Mouse (Mus musculus) hindbrain, embryonic 15.5 days (tissue): ENCODE measurements at regions not wholly inside any gene's neighbourhood (a gene's known extent, or its start where the extent isn't known, plus 50 kb on each side); places are given as distances from the start of the nearest gene placed in this dataset.

Experiments used
- ATAC-seq: fragments of 200-750 bp; cut with Nextera tagmentation; 2 replicates; pipeline ENCODE4 v1.8.0; 2017; ENCODE audit warnings: low read depth, moderate number of reproducible peaks, moderate TSS enrichment; ENCODE audit not compliant: low FRiP score
- H3K27ac ChIP-seq: fragments of 300-500 bp; sonication (generic); replicated peaks from 2 replicates; pipeline ENCODE4 v1.5.1; 2015; ENCODE audit warnings: mild to moderate bottlenecking, inconsistent platforms
- H3K27me3 ChIP-seq: fragments of 300-500 bp; sonication (generic); 2 replicates; pipeline ENCODE4 v1.6.1; 2015; ENCODE audit warnings: control low read depth, inconsistent platforms
- H3K36me3 ChIP-seq: fragments of 300-500 bp; sonication (generic); 2 replicates; pipeline ENCODE4 v1.6.1; 2015; ENCODE audit warnings: control low read depth, inconsistent platforms
- H3K4me1 ChIP-seq: fragments of 300-500 bp; sonication (generic); replicated peaks from 2 replicates; pipeline ENCODE4 v1.6.1; 2015; ENCODE audit warnings: control low read depth, inconsistent platforms
- H3K4me2 ChIP-seq: fragments of 300-500 bp; sonication (generic); 2 replicates; pipeline ENCODE4 v1.6.1; 2015; ENCODE audit warnings: moderate library complexity, mild to moderate bottlenecking, inconsistent platforms
- H3K4me3 ChIP-seq: fragments of 300-500 bp; sonication (generic); 2 replicates; pipeline ENCODE4 v1.5.1; 2015; ENCODE audit warnings: mild to moderate bottlenecking, inconsistent platforms
- H3K9ac ChIP-seq: fragments of 300-500 bp; sonication (generic); 2 replicates; pipeline ENCODE4 v1.6.1; 2015; ENCODE audit warnings: inconsistent platforms
- H3K9me3 ChIP-seq: fragments of 300-500 bp; sonication (generic); 2 replicates; pipeline ENCODE4 v1.6.1; 2016; ENCODE audit warnings: control low read depth, inconsistent platforms
- WGBS: fragments of 180-500 bp; shearing (Covaris S2); methylation state at CpG from one replicate; pipeline ENCODE4 v1.1.7; 2015; 5-methylcytosine and 5-hydroxymethylcytosine counted together

GRCm38 (mm10) chr17:14570266-14570775, 123.7 kb downstream of the Thbs2 start:
- H3K4me1 ChIP-seq, result no peaks in the 10 kb centered on the region
- no peak for ATAC-seq
- H3K27me3 ChIP-seq, result no peaks in the 10 kb centered on the region
- H3K4me3 ChIP-seq, result no peak overlapping the region
- 81% methylated on average over 6 of the region's 6 CpGs for WGBS
- no peaks in the 10 kb centered on the region for H3K36me3 ChIP-seq
- H3K9me3 ChIP-seq, result no peaks in the 10 kb centered on the region
- H3K4me2 ChIP-seq, result no peak overlapping the region
- H3K27ac ChIP-seq, result no peak overlapping the region
- no peak overlapping the region for H3K9ac ChIP-seq

- Histone ChIP-seq H3K4me1 (no peaks in the 10 kb centered on the region), H3K4me2 (no peak overlapping the region), H3K36me3 (no peaks in the 10 kb centered on the region), H3K9me3 (no peaks in the 10 kb centered on the region), H3K27ac (no peak overlapping the region), H3K9ac (no peak overlapping the region), H3K4me3 (no peak overlapping the region), H3K27me3 (no peaks in the 10 kb centered on the region)
- 86% methylated on average over 6 of the region's 6 CpGs for WGBS
- no peak for ATAC-seq
Measured at GRCm38 (mm10) chr17:14562191-14562590, 131.8 kb downstream of the Thbs2 start.

DNA sequence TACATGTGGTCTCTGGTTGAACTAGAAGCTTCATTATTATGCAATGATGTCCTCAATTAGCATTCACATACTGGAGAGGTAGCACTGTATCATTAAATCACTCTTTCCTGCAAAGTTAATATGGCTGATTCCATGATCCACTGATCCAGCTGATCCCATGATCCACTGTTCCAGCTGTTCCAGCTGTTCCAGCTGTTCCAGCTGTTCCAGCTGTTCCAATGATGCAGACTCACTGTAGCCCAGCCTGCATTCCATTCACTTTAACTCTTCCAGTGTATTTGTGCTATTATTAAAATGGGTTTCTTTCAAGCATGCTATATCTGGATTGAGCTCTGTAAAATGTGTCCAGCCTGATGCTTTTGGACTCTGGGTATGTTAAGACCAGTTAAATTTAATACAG, 136.8 kb downstream of the Thbs2 start:
- H3K4me1 ChIP-seq, result no peaks in the 10 kb centered on the region
- no peak overlapping the region for H3K9ac ChIP-seq
- H3K36me3 ChIP-seq, result no peaks in the 10 kb centered on the region
- no peak for ATAC-seq
- H3K27me3 ChIP-seq, result no peaks in the 10 kb centered on the region
- no peaks in the 10 kb centered on the region for H3K9me3 ChIP-seq
- no peak overlapping the region for H3K27ac ChIP-seq
- H3K4me3 ChIP-seq, result no peak overlapping the region
- no peak overlapping the region for H3K4me2 ChIP-seq

DNA sequence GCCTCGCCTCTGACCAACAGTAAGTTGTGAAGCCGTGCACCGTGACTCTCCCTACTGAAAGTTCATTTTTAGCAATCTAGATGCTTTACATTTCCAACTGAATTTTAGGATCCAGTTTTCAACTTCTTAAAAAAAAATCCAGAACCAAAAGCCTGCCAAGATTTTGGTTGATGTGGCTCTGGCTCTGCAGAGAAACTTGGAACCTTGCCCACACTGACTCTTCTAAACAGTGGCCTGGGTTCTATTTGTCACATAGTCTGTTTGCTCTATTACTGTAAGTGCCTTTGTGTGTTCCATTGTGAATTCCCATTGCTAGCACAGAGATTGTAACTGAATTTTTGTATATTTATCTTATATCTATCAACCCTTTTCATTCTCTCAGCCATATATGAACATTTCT, 140.8 kb downstream of the Thbs2 start:
- Histone ChIP-seq H3K9me3 (no peaks in the 10 kb centered on the region), H3K27ac (no peak overlapping the region), H3K36me3 (no peaks in the 10 kb centered on the region), H3K27me3 (no peaks in the 10 kb centered on the region), H3K4me3 (no peak overlapping the region), H3K9ac (no peak overlapping the region), H3K4me1 (no peaks in the 10 kb centered on the region), H3K4me2 (no peak overlapping the region)
- no peak for ATAC-seq
- WGBS, result 58% methylated on average over 3 of the region's 3 CpGs

- H3K4me1 ChIP-seq, result no peaks in the 10 kb centered on the region
- H3K4me2 ChIP-seq, result no peak overlapping the region
- 0 out of 2 replicates have a peak, but pooled peaks cover 7% of the 10 kb centered on the region for H3K9me3 ChIP-seq
- ATAC-seq, result no peak
- 82% methylated on average over 4 of the region's 4 CpGs for WGBS
- H3K9ac ChIP-seq, result no peak overlapping the region
- no peaks in the 10 kb centered on the region for H3K27me3 ChIP-seq
- no peaks in the 10 kb centered on the region for H3K36me3 ChIP-seq
- no peak overlapping the region for H3K27ac ChIP-seq
- no peak overlapping the region for H3K4me3 ChIP-seq
Measured at GRCm38 (mm10) chr17:14552081-14552480, 142.0 kb downstream of the Thbs2 start.

GRCm38 (mm10) chr17:14551610-14552009, 142.4 kb downstream of the Thbs2 start:
- H3K36me3 ChIP-seq, result no peaks in the 10 kb centered on the region
- no peaks in the 10 kb centered on the region for H3K27me3 ChIP-seq
- no peak for ATAC-seq
- no peak overlapping the region for H3K27ac ChIP-seq
- no peaks in the 10 kb centered on the region for H3K4me1 ChIP-seq
- 68% methylated on average over 4 of the region's 4 CpGs for WGBS
- H3K4me3 ChIP-seq, result no peak overlapping the region
- 0 out of 2 replicates have a peak, but pooled peaks cover 7% of the 10 kb centered on the region for H3K9me3 ChIP-seq
- no peak overlapping the region for H3K9ac ChIP-seq
- no peak overlapping the region for H3K4me2 ChIP-seq

DNA sequence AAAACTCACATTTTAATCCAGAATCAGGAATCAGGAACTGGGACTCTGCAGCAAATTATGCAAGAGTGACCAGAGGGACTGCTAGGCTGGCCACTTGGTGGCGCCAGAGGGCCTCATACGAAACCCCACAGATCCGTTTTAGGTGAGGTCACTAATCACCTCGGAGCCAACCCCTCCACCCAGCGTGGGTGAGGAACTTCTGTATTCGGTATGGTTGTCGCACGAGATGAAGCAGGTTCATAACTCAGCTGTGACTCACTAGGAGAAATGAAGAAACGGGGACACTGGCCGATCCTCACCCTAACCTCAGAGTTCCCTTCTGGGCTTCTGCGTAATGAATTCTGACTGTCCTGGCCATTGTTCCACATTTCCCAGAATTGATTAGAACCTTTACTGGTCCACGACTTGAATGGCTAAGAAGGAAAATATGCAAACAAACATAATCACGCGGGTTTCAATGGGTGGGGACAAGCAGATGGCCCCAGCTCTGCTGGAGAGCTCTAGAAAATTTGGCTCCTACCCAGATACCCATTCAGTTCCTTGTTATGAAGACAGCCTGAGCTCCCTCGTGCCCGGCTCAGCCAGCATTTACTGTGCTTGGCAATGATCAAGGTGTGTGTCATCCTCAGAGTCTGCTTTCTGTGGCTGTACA, 148.1 kb downstream of the Thbs2 start:
- peak; percentile 76 for ATAC-seq
- Histone ChIP-seq H3K27ac (no peak overlapping the region), H3K36me3 (no peaks in the 10 kb centered on the region), H3K4me1 (peaks cover 8% of the 10 kb centered on the region), H3K4me2 (peak overlapping the region; percentile 46), H3K9ac (no peak overlapping the region), H3K9me3 (0 out of 2 replicates have a peak, but pooled peaks cover 7% of the 10 kb centered on the region), H3K4me3 (peak overlapping the region; percentile 18; the same call in 1 of the 2 replicates), H3K27me3 (no peaks in the 10 kb centered on the region)
- 26% methylated on average over 16 of the region's 16 CpGs for WGBS

GRCm38 (mm10) chr17:14544343-14545002, 149.6 kb downstream of the Thbs2 start:
- 47% methylated on average over 4 of the region's 4 CpGs for WGBS
- H3K9ac ChIP-seq, result no peak overlapping the region

GRCm38 (mm10) chr17:14541035-14541434, 153.0 kb downstream of the Thbs2 start:
- Histone ChIP-seq H3K27me3 (no peaks in the 10 kb centered on the region), H3K27ac (no peak overlapping the region), H3K4me1 (peaks cover 8% of the 10 kb centered on the region), H3K4me3 (no peak overlapping the region), H3K9me3 (no peaks in the 10 kb centered on the region), H3K36me3 (no peaks in the 10 kb centered on the region), H3K4me2 (no peak overlapping the region), H3K9ac (no peak overlapping the region)
- no peak for ATAC-seq
- 85% methylated on average over 8 of the region's 8 CpGs for WGBS

More at GRCm38 (mm10) chr17:14544343-14545002, 149.6 kb downstream of the Thbs2 start:
- H3K4me3 ChIP-seq, result no peak overlapping the region
- H3K4me1 ChIP-seq, result peaks cover 8% of the 10 kb centered on the region
- no peaks in the 10 kb centered on the region for H3K27me3 ChIP-seq
- H3K36me3 ChIP-seq, result no peaks in the 10 kb centered on the region
- H3K4me2 ChIP-seq, result no peak overlapping the region
- no peak overlapping the region for H3K27ac ChIP-seq
- H3K9me3 ChIP-seq, result 0 out of 2 replicates have a peak, but pooled peaks cover 7% of the 10 kb centered on the region
- ATAC-seq, result peak; percentile 76

GRCm38 (mm10) chr17:14540269-14540975, 153.6 kb downstream of the Thbs2 start:
- no peaks in the 10 kb centered on the region for H3K27me3 ChIP-seq
- H3K4me3 ChIP-seq, result no peak overlapping the region
- no peak for ATAC-seq
- H3K36me3 ChIP-seq, result no peaks in the 10 kb centered on the region
- H3K27ac ChIP-seq, result no peak overlapping the region
- peaks cover 8% of the 10 kb centered on the region for H3K4me1 ChIP-seq
- H3K9me3 ChIP-seq, result no peaks in the 10 kb centered on the region
- no peak overlapping the region for H3K4me2 ChIP-seq
- no peak overlapping the region for H3K9ac ChIP-seq
- 73% methylated on average over 5 of the region's 5 CpGs for WGBS

DNA sequence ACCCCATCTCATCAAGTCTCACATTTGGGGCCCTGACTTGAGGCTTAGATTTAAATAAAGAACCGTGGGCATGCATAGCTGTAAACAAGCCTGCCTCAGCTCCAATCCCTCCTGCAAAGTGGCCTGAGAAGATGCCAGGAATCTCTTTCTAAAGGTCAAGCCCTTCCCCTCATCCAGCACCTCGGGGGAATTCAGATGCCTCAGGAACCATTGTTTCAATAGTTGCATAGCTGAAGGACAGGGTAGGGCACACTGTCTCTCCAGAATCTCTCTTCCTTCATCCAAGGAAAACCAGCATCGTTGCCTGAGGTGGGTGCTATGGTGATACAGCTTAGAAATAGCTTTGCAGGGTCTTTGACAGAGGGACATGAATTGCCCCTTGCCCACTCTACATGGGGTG, 154.4 kb downstream of the Thbs2 start:
- no peak overlapping the region for H3K4me3 ChIP-seq
- ATAC-seq, result no peak
- WGBS, result 59% methylated on average over 3 of the region's 3 CpGs

DNA sequence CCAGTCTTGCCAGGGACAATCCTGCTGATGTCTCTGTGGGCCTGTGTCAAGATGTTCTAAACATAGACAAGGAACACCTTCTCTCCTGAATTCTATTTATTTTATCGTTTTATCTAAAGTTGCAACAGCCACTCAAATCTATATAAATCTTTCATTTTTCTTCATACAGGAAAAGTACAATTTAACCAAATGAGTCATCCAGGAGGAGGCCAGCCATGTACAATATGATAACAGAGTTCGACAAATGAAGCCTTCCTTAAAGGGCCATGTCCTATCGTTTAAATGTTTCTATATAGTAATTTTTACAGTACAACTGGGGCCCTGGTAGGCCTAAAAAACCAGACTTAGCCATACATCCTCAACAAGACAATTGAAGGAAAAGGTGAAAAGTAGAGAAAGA, 154.8 kb downstream of the Thbs2 start:
- Histone ChIP-seq H3K9ac (no peak overlapping the region), H3K36me3 (no peaks in the 10 kb centered on the region), H3K4me1 (no peaks in the 10 kb centered on the region), H3K27ac (no peak overlapping the region), H3K27me3 (no peaks in the 10 kb centered on the region), H3K4me3 (no peak overlapping the region), H3K9me3 (no peaks in the 10 kb centered on the region), H3K4me2 (no peak overlapping the region)
- WGBS, result 92% methylated on average over 3 of the region's 3 CpGs
- no peak for ATAC-seq

More for the DNA sequence above, 154.4 kb downstream of the Thbs2 start:
- Histone ChIP-seq H3K36me3 (no peaks in the 10 kb centered on the region), H3K4me1 (peaks cover 3% of the 10 kb centered on the region; the same call in 1 of the 2 replicates), H3K9ac (no peak overlapping the region), H3K27ac (no peak overlapping the region), H3K27me3 (no peaks in the 10 kb centered on the region), H3K9me3 (no peaks in the 10 kb centered on the region), H3K4me2 (no peak overlapping the region)
